Mouse (Mus musculus): ENCODE results near the gene Arid4a. TPM values are rescaled to one million over a fixed set of nuclear protein-coding genes. Genes with fewer than 3 reads are reported as not detected.

Gene Arid4a
- polyA plus RNA-seq, 1 experiment from 2014 or later: 42.9 TPM

DNA sequence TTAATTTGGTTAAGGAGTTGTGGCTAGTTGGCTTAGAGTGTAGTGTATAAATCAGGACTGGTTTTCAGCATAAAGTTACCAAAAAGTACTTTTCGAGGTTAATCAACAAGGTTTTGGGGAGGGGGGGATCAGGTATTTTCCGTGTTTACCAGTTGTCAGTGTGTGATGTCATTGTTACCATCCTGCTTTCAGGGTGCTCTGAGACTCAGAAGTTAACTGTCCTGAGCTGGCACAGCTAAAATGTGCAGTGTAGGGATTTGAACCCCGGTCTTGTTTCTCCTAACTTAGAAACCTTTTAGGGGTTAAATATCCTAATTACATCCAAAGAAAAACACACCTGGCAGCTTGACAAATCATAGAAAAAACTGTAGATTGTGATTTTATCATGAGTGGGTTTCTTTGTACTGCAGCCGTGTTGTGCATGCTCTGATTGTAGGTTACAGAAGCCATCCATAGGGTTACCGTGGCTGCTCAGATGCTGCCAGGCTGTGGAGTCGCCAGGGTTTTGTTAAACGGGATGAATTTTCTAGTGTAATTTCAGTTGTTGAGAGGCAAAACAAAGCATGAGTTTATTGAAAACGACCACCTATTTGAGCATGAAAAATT lies 31.8 kb downstream of the Arid4a start:
- Histone ChIP-seq H3K36me3 (ENCODE audit: insufficient read depth, low read length) (peaks cover 27% of the 10 kb centered on the region), H3K4me2 (replicated peaks; ENCODE audit: low read depth, low read length) (peak overlapping the region; percentile 40; the same call in 1 of the 2 replicates), H3K4me1 (ENCODE audit: insufficient read depth, low read depth, low read length) (no peaks in the 10 kb centered on the region), H3K27me3 (replicated peaks; ENCODE audit: insufficient read depth, low read length) (no peaks in the 10 kb centered on the region), H3K4me3 (ENCODE audit: low read depth, low read length) (0 out of 2 replicates have a peak overlapping the region, but pooled peaks have one; percentile 12), H3K27ac (ENCODE audit: low read length) (peak overlapping the region; percentile 33), H3K9ac (replicated peaks; ENCODE audit: low read depth) (no peak overlapping the region), H3K9me3 (ENCODE audit: low read length) (no peaks in the 10 kb centered on the region)
- TF ChIP-seq EP300 (IDR thresholded peaks at IDR 0.05): no peak
- TF ChIP-seq CTCF (IDR thresholded peaks at IDR 0.05): no peak
- 50% methylated on average over 8 of the region's 8 CpGs for WGBS
- no peak for ATAC-seq
- no peak for DNase-seq (ENCODE audit: low spot score)

DNA sequence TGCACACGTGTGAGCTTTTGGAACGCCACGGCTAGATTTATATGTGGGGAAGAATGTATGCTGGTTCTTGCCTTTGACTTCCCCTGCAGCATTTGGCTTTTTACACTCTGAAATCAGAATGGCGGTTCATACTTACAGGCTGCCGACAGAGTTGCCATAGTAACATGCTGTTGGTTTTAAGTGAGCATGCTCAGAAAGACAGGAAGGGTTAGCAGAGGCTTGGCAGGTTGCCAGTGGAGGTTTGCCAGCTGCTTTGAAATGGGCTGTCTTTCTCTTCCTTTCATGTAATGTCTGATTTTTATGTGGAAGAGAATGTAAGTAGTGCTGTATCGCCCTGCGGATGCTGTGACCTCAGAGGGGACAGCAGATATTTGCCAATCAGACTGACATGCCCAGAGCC lies 32.3 kb downstream of the Arid4a start:
- no peak overlapping the region for H3K9ac ChIP-seq (replicated peaks; ENCODE audit: low read depth)
- peak; percentile 97 for DNase-seq (ENCODE audit: low spot score)
- 4% methylated on average over 7 of the region's 7 CpGs for WGBS
- no peaks in the 10 kb centered on the region for H3K9me3 ChIP-seq (ENCODE audit: low read length)
- 0 out of 2 replicates have a peak overlapping the region, but pooled peaks have one; percentile 12 for H3K4me3 ChIP-seq (ENCODE audit: low read depth, low read length)
- no peaks in the 10 kb centered on the region for H3K27me3 ChIP-seq (replicated peaks; ENCODE audit: insufficient read depth, low read length)
- no peaks in the 10 kb centered on the region for H3K4me1 ChIP-seq (ENCODE audit: insufficient read depth, low read depth, low read length)
- TF ChIP-seq CTCF (IDR thresholded peaks at IDR 0.05) (no peak), EP300 (IDR thresholded peaks at IDR 0.05) (no peak)
- ATAC-seq: peak; percentile 91
- peak overlapping the region; percentile 40 for H3K4me2 ChIP-seq (replicated peaks; ENCODE audit: low read depth, low read length)
- H3K27ac ChIP-seq (ENCODE audit: low read length): peak overlapping the region; percentile 33
- peaks cover 25% of the 10 kb centered on the region for H3K36me3 ChIP-seq (ENCODE audit: insufficient read depth, low read length)

DNA sequence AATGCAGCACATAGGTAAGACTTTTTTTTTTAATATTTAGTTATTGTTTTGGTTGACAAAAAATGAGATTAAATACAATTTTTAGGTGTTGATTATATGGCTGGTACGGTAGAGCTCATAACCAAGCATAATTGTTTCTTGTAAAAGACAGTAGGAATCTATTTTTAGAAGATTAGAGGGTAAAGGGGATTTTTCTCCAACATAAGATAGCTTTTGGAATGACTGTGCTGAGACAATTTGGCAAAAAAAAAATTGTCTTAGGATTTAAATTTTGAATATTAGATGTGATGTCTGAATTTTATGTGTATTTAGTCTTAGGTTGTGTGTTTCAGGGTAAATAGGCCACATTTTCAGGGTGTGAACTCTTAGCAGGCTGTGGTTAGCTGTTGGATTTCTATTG lies 32.8 kb downstream of the Arid4a start:
- TF ChIP-seq EP300 (IDR thresholded peaks at IDR 0.05) (no peak), CTCF (IDR thresholded peaks at IDR 0.05) (no peak)
- Histone ChIP-seq H3K9ac (replicated peaks; ENCODE audit: low read depth) (no peak overlapping the region), H3K4me2 (replicated peaks; ENCODE audit: low read depth, low read length) (no peak overlapping the region), H3K27me3 (replicated peaks; ENCODE audit: insufficient read depth, low read length) (no peaks in the 10 kb centered on the region), H3K4me1 (ENCODE audit: insufficient read depth, low read depth, low read length) (no peaks in the 10 kb centered on the region), H3K27ac (ENCODE audit: low read length) (no peak overlapping the region), H3K4me3 (ENCODE audit: low read depth, low read length) (no peak overlapping the region), H3K36me3 (ENCODE audit: insufficient read depth, low read length) (peaks cover 21% of the 10 kb centered on the region), H3K9me3 (ENCODE audit: low read length) (no peaks in the 10 kb centered on the region)
- 45% methylated on average over 1 of the region's 1 CpGs for WGBS
- ATAC-seq (no peak), DNase-seq (ENCODE audit: low spot score) (no peak)

DNA sequence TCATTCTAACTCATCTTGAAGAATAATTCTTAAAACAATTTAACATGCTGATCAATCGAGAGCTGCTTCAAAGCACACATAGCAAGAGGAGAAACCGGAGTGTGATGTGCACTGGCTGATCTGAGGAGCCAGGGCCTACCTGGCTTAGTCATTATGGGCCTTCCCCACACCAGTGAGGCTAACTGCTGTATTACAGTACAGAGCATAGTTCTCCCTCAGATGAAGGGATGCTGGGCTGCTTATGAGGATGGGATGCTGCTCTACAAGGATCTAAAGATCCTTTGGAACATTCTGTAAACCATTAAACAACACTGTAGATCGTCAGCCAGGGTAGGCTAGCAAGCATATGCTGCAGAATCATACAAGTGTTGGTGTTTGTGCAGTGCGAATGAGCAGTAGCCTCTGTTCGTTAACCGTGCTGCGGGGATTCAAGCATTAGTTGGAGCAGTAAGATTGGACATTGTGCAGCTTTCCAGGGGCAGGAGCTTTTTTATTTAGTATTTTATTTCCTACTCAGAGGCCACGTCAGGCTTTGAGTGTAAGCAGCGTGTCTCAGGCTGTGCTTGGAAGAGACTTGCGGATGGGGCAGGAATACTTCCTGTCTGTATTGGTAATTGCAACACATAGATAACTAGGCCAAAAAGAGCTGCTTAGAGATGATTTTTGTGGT lies 33.9 kb downstream of the Arid4a start:
- WGBS: 75% methylated on average over 10 of the region's 10 CpGs
- Histone ChIP-seq H3K4me2 (replicated peaks; ENCODE audit: low read depth, low read length) (no peak overlapping the region), H3K36me3 (ENCODE audit: insufficient read depth, low read length) (peaks cover 14% of the 10 kb centered on the region), H3K9ac (replicated peaks; ENCODE audit: low read depth) (no peak overlapping the region), H3K4me1 (ENCODE audit: insufficient read depth, low read depth, low read length) (no peaks in the 10 kb centered on the region), H3K9me3 (ENCODE audit: low read length) (no peaks in the 10 kb centered on the region), H3K27ac (ENCODE audit: low read length) (0 out of 2 replicates have a peak overlapping the region, but pooled peaks have one; percentile 10), H3K4me3 (ENCODE audit: low read depth, low read length) (no peak overlapping the region), H3K27me3 (replicated peaks; ENCODE audit: insufficient read depth, low read length) (no peaks in the 10 kb centered on the region)
- ATAC-seq (no peak), DNase-seq (ENCODE audit: low spot score) (peak; percentile 17)
- TF ChIP-seq CTCF (IDR thresholded peaks at IDR 0.05) (no peak), EP300 (IDR thresholded peaks at IDR 0.05) (no peak)

DNA sequence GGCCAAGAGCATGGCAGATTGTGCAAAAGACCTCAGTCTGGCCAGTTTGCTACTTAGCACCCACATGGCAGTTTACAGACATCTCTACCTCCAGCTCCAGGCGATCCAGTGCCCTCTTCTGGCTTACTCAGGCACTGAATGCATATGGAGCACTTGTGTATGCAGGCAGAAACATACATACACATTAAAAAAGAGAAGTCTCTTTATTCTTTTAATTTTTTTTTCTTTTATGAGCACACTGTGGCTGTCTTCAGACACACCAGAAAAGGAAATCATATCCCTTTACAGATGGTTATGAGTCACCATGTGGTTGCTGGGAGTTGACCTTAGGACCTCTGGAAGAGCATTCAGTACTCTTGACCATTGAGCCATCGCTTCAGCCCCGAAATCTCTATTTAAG lies 35.3 kb downstream of the Arid4a start:
- ATAC-seq (peak; percentile 51), DNase-seq (ENCODE audit: low spot score) (peak; percentile 62)
- Histone ChIP-seq H3K4me2 (replicated peaks; ENCODE audit: low read depth, low read length) (no peak overlapping the region), H3K4me3 (ENCODE audit: low read depth, low read length) (no peak overlapping the region), H3K36me3 (ENCODE audit: insufficient read depth, low read length) (peaks cover 13% of the 10 kb centered on the region), H3K4me1 (ENCODE audit: insufficient read depth, low read depth, low read length) (no peaks in the 10 kb centered on the region), H3K9me3 (ENCODE audit: low read length) (no peaks in the 10 kb centered on the region), H3K27me3 (replicated peaks; ENCODE audit: insufficient read depth, low read length) (no peaks in the 10 kb centered on the region), H3K9ac (replicated peaks; ENCODE audit: low read depth) (no peak overlapping the region), H3K27ac (ENCODE audit: low read length) (no peak overlapping the region)
- TF ChIP-seq CTCF (IDR thresholded peaks at IDR 0.05) (peak; percentile 74), EP300 (IDR thresholded peaks at IDR 0.05) (no peak)
- 67% methylated on average over 3 of the region's 3 CpGs for WGBS

DNA sequence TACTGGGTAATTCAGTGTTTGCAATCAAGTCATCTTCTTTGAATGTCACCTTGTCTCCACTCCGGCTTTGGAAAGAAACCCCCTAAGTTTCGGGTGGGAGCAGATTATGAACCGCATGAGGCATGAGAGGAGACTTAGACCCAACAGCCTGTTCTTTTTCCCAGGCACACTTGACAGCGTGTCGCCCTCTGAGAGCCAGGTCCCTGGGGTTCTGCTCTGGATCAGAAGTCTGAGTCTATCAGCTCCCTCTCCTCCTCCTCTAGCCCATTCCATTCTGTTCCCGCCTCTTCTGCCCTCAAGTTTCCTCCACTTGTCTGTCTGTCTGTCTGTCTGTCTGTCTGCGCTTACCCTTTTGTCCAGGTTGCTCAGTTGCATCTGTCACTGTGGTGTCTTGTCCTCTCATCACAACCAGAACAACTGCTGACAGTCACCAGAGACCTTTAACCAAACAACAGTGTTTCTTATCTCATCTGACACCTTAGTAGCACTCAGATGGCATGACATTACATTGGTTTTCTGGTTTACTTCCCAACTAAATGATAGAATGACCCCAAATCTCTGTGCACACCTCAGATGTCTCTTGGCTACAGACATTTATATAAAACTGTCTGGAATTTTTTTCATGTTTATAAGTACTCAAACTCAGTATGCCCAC lies 36.7 kb downstream of the Arid4a start:
- 71% methylated on average over 7 of the region's 7 CpGs for WGBS
- H3K9me3 ChIP-seq (ENCODE audit: low read length): no peaks in the 10 kb centered on the region
- TF ChIP-seq CTCF (IDR thresholded peaks at IDR 0.05) (no peak), EP300 (IDR thresholded peaks at IDR 0.05) (no peak)
- no peaks in the 10 kb centered on the region for H3K27me3 ChIP-seq (replicated peaks; ENCODE audit: insufficient read depth, low read length)
- no peak for DNase-seq (ENCODE audit: low spot score)
- H3K4me2 ChIP-seq (replicated peaks; ENCODE audit: low read depth, low read length): no peak overlapping the region
- no peak for ATAC-seq
- no peak overlapping the region for H3K4me3 ChIP-seq (ENCODE audit: low read depth, low read length)
- H3K4me1 ChIP-seq (ENCODE audit: insufficient read depth, low read depth, low read length): no peaks in the 10 kb centered on the region
- no peak overlapping the region for H3K27ac ChIP-seq (ENCODE audit: low read length)
- no peak overlapping the region for H3K9ac ChIP-seq (replicated peaks; ENCODE audit: low read depth)
- H3K36me3 ChIP-seq (ENCODE audit: insufficient read depth, low read length): 0 out of 2 replicates have a peak, but pooled peaks cover 4% of the 10 kb centered on the region

All from lung, postnatal 0 days (tissue).